Mouse (Mus musculus) lung, adult 2 months (tissue): ENCODE results near the gene Ptprt.

Experiments
- CTCF ChIP-seq: fragments of 200-500 bp; IDR thresholded peaks from 2 replicates; pipeline ENCODE4 v1.5.1; 2011; ENCODE audit warnings: mild to moderate bottlenecking, low read length, control low read depth; ENCODE audit not compliant: insufficient read depth
- POLR2A ChIP-seq: fragments of 200-500 bp; IDR thresholded peaks from 2 replicates; pipeline ENCODE4 v1.6.1; 2011; ENCODE audit warnings: low read depth, mild to moderate bottlenecking, control low read depth, low read length, borderline replicate concordance; ENCODE audit errors: extremely low read depth

DNA sequence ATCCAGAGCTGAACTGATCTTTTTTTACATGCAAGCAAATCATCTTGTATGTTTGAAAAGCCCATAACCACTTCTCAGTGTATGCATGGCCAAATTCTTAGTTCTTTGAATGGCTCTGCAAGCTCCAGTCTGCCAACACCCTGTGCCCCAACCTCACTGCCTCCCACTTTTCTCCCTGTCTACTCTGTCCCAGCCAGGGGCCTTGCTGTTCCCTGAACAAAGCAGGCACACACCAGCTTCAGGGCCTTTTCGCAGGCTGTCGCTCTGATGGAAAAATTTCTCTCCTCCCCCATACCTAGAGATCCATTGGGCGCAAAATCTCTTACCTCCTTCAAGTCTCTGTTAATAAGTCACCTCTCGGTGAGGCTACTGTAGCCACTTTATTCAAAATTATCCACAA is 610.7 kb downstream of the Ptprt start:
- TF ChIP-seq CTCF (no peak), POLR2A (no peak)
